Mouse (Mus musculus): ENCODE measurements around the gene Bicdl1.
"Not testable (repeated sequence)": the region's sequence is repeated elsewhere in the genome, so short reads cannot be mapped to it uniquely, and the experiment has no call there.

Gene Bicdl1

DNA sequence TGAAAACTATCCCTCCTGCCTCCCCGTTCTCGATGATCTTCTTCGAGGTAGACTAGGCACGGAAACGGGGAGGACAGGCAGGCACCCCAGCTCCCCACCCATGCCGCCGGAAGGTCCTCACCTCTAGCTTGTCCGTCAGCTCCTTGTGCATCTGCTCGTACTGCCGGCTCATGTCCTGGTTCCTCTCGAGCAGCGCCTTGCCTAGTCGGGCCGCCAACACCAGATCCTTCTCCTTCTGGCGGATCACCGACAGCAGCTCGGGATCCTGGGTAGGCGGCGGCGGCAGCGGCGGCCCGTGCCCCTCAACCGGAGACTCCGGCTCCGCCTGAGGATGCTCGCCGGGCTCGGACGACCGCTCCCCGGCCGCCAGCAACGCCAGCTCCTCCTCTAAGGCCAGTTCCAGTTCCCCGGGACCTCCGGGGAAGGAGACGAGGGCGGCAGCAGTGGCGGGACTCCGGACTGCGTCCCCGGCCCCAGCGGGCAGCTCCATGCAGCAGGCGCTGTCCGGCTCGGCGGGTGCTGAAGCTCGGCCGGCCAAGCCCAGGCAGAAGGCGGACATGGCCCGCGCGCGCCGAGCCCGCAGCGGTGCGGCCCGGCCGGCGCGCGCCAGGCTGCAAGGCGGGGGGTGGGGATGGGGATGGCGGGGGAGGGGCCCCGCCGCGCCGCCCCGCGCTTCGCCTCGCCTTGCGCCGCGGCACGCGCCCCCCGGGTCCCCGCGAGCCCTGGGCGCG, at the start of gene Bicdl1:
Gene Bicdl1, minus strand, starts transcription at position 621 of the 731 bp plus-strand sequence.
- peak; percentile 74 for DNase-seq (ENCODE audit: low spot score)

DNA sequence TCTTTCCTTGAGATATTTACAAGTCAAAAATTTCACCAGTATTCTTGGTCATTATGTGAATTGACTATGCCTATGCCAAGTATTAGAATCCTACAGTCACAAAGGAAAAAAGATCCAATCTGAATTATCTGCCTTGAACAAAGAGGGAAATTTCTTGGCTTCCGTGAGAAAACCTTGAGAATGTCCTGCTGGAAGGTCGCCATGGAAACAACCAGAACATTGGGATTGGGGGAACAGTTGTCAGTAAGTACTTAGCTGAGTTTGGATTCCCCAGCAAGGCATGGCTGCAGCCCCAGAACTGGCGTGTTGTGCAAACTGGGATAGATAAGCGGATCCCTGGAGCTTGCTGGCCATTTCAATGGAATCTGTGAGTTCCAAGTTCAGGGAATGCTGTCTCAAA, 45.5 kb upstream of the Bicdl1 start:
- DNase-seq (ENCODE audit: low spot score), result no peak

DNA sequence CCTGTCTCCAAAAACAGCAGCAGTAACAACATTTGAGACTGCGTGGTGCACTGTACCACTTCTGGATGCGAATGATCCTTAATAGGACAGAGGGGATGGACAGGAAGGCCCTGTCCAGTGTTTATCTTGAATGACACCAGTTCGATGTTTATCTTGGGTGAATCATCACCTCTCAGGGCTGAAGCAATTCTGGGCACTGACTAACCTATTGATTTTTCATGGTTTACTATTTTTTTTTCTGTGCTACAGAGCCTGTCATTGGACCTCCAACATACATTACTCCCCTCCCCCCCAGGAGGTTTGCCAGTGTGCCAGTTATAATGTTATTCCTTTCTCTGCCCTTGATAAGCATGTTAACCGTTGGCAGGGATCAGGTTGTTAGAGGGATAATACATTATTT, 43.9 kb upstream of the Bicdl1 start:
- DNase-seq (ENCODE audit: low spot score), result no peak

DNA sequence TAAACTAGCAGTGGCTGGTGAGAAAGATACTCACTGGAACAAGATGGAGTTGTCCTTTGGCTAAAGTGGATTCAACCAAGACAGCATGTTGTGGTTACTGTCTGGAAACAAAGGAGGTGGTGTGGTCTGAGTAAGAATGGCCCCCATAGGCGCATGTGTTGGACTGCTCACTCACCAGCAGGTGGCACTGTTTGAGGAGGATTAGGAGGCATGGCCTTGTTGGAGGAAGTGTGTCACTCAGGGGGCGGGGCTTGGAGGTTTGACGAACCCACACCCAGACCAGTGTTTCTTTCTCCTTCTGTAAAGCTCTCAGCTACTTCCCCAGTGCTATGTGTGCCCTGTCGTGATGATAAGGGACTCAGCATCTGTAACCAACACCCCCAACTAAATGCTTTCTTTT, 38.6 kb upstream of the Bicdl1 start:
- no peak for DNase-seq (ENCODE audit: low spot score)

DNA sequence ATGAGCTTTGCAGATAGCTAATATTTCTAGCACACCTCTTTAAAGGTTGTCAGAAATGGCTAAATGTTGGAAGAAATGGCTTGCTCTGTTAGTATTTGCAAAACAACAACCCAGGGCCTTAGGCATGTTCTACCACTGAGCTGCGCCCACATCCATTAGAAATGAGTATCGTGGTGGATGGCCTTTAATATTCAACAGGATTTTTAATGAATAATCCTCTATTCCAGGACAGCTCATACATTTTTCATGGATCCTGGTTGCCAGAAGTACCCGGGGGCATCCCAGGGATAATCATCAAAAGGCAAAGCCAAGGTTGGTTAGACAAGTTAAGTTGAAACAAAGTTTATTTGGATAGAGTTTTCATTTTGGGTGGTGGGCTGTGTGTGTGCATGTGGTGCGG, 37.7 kb upstream of the Bicdl1 start:
- DNase-seq (ENCODE audit: low spot score), result no peak

DNA sequence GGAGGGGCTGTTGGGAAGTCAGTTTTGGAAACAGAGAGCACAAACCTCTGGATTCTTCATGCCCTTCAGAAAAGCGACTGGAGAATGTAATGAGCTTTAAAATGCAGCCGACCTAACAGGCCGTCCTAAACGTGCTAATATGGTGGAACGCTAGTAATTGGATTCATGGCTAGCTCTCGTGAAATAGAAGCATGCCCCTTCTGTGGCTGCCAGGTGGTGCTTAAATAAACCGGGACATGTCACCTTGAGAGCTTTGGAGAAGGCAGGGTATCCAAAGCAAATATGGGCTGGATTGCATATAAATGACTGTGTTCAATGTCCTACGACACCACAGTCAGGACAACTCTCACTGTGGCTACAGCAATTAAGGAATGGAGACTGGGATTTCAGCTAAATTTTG, 35.4 kb upstream of the Bicdl1 start:
- no peak for DNase-seq (ENCODE audit: low spot score)

DNA sequence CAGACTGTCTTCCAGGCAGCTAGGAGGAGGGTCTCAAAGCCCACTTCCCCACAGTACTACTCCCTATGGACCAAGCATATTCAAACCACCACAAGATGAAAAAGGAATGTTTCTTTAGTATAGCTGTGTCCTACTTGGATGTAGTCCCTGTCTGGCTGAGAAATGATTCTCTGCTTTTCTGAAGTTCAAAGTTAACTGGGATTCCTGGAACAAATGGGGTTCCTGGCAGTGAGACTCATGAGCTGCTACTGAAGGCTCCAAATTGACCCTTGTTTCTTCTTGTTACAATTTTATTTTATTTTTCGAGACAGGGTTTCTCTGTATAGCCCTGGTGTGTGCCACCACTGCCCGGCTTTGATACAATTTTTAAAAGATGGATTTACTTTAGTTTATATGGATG, 32.6 kb upstream of the Bicdl1 start:
- DNase-seq (ENCODE audit: low spot score), result no peak

DNA sequence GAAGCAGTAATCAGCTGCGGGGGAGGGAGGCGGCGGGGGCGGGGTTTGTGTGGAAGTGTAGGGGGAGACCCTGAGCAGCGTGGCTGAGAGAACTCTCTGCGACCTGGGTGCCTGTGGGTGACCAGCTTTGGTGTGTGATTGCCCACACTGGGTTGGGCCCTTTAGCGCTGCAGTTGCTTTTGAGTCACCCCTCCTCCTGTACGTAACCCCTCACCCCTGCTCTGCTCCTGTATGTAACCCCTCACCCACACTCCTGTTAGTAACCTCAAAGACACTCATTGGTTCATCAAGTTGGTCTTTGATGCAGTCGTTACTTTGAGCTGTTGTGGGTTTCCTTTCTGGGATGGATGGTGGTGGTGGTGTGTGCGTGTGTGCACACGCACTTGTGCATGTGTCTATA, 29.5 kb upstream of the Bicdl1 start:
- no peak for DNase-seq (ENCODE audit: low spot score)

DNA sequence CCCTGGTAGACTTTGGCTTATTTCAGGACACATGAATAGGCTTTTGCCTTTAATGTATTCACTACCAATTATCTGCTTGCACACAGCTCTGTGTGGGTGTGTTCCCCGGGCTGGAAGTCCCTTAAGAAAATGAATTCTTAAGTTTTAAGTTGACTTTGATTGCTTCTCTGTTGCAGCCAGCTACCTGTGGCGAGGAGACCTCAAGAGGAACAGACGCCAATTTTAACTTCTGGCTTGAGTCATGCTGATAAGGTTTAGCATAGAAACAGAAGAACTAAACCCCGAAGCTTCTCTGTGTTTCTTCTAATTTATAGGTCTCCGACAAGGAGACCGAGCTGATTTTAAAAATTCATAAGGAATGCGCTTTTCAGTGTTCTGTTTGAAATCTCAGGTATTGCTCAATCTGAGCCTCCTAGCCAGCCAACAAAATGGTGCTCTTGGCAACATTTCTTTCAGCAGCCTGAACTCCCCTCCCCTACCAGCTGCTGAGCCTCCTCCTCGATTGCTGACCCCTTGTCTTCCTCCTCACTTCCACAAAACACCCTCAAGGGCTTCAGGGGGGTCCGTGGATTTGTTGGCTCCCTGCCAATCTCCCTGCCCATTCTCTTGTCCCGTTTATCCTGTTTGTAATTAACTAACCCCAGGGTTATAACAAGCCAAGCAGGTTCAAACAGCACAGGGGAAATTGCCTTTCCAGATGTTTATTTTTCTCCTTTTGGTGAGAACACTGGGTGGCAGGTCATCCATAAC, 27.2 kb upstream of the Bicdl1 start:
- no peak for DNase-seq (ENCODE audit: low spot score)

DNA sequence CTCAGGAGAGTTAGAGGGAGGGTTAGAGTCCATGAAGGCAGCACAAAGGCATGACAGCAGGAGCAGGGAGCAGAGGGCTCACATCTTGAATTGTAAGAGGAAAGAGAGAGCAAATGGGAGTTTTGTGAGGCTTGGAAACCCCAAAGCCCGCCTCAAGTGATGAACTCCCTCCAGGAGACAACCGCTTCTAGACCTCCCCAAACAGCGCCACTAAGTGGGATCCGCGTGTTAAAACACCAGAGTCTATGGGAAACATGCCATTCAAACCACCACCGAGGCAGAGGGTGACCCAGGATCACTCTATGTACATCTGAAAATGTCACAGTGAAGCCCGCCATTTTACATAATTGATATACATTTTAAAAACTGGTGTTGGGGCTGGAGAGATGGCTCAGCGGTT, 26.1 kb upstream of the Bicdl1 start:
- DNase-seq (ENCODE audit: low spot score), result no peak

DNA sequence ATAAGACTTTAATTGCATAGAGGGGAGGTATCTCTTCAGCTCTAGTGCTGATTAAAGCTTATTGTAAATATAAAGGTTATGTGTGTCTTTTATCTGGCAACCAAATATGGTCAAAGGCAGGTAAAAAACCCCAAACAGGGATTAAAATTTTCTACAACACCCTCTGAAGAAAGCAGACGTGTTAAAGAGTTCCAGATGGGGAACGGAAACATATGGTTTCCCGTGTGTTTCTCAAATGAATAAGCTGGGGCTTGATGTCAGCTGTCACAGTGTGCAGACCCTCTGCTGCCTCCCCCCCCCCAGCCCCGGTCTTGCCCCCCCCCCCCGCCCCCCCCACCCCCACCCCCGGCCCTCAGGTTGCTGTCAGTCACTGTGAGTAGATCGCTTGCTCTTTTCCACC, 24.1 kb upstream of the Bicdl1 start:
- no peak for DNase-seq (ENCODE audit: low spot score)

DNA sequence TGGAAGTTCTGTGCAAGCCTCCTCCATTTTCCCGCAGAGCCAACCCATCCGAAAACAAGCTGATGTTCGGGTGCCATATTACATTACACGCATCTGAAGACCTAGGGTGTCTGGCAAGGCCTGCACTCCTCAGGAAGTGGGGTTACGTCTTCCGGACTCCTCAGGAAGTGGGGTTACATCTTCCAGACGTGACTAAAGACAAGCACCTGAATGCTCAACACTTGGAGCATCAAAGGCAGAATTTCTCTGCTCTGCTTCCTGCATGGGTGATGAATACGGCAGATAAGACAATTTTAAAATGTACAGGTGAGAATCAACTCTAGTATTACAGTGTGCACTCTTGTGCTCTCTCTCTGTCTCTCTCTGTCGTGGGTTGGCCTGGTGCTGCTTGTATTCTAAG, 23.4 kb upstream of the Bicdl1 start:
- no peak for DNase-seq (ENCODE audit: low spot score)

DNA sequence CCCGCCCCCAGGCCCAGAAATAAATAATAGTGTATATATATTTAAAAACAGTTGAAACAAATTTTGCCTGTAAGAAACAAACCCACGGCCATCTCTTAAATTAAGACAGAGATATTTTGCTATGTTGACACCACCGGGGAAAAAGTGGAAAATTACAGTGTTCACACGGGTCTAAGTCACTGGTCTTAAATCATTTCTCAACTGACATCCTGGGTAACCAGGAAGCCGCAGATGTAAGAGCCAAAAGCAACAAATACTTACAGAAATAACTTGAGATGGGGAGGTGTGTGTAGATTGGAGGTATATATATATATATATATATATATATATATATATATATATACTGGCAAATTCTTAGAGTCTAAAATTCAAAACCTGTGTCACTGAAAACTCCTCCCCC, 21.5 kb upstream of the Bicdl1 start:
- no peak for DNase-seq (ENCODE audit: low spot score)

DNA sequence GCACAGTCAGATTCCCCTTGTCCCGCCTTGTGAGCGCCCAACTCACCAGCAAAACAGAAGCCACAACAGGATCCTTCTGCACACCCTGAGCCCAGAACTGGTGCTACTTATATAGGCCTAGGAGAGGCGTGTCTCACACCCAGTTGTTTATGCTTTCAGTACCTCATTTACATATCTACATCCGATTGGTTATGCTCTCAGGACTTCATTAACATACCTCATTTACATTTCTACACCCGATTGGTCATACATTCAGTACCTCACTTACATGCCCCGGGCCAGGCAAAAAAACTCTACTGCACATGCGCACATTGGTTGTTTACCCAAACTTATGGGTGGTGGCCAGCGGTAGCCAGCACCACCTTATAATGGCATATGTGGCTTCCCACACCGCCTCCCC, 20.5 kb upstream of the Bicdl1 start:
- not testable (repeated sequence) for DNase-seq (ENCODE audit: low spot score)

DNA sequence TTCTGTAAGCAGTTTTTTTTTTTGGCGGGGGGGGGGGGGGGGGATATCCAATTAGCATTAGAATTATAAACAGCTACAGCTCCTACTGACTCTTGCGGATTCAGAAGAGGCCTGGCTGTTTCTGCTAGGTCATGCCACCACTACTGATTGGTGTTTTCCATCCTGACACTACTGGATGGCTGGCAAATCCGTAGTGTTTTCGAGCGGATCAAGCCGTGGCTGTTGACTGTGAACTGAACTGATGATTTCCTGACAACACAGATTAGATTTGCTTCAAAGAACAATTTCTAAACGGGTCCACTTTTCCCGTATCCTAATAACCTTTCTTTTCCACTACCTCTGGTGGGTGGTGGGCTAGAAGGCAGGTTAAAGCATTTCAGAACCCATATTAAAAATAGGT, 16.9 kb upstream of the Bicdl1 start:
- no peak for DNase-seq (ENCODE audit: low spot score)

DNA sequence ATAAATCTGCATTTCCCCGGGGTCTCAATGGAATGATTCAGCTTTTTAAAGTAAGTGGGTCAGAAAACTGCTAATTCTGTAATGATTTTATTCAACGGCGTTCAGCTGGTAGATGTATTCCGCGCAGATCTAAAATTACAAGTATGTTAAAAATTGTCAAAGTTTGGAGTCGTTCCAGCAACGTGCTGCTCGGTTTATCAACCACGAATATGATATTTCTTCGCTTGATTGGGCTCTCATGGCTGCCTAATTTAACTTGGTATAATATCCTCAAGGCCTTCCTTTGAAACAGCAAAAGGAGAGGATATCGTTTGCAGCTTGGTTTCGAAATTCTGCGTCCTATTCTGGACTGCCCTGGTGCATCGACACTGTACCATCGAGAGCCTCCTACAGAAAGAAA, 13.9 kb upstream of the Bicdl1 start:
- no peak for DNase-seq (ENCODE audit: low spot score)

DNA sequence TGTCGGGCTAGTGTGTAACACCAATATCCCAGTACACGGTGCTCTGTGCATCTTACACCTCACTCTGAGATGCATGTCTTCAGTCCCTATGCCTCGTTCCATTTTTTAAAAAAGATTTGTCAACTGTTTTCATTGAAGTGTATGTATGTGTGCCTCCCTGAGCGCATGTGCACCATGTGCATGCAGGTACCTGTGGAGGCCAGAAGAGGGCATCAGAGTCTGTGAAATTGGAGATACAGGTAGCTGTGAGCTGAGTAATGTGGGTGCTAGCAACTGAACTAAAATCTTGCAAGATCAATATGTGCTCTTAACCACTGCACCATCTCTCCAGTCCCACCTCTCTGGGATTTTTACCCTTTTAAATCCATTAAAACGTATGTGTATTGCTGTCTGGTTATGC, 6.6 kb upstream of the Bicdl1 start:
- no peak for DNase-seq (ENCODE audit: low spot score)

DNA sequence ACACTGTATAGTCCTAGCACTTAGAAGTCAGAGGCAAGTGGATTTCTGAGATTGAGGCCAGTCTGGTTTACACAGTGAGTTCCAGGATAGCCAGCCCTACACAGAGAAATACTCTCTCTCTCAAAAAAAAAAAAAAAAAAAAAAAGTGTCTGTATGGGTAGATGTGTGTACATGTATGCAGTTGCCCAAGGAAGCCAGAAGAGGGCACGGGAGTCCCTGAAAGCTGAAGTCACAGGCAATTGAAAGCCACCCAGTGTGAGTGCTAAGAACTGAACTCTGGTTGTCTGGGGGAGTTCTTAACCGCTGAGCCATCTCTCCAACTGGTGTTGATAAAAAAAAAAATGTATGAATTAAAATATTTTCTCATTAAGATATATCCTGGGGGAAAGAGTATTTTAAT, 3.1 kb upstream of the Bicdl1 start:
- no peak for DNase-seq (ENCODE audit: low spot score)

DNA sequence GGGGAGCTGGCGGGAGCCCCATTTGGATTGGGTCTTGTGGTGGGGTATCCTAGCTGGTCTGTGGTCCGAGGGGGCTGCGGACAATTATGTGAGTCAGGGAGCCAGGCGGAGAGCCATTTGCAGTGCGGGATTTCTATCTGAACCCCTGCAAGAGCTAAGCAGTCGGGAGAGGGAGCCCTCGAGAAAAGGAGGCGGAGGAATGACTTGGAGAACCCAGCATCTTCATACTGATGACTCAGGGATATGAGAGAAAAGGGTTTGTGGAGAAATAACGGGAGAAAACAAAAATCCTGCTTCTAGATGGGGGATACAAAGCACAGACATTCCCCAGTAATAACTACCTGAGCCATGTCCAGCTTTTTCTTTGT, 1.4 kb upstream of the Bicdl1 start:
- no peak for DNase-seq (ENCODE audit: low spot score)

DNA sequence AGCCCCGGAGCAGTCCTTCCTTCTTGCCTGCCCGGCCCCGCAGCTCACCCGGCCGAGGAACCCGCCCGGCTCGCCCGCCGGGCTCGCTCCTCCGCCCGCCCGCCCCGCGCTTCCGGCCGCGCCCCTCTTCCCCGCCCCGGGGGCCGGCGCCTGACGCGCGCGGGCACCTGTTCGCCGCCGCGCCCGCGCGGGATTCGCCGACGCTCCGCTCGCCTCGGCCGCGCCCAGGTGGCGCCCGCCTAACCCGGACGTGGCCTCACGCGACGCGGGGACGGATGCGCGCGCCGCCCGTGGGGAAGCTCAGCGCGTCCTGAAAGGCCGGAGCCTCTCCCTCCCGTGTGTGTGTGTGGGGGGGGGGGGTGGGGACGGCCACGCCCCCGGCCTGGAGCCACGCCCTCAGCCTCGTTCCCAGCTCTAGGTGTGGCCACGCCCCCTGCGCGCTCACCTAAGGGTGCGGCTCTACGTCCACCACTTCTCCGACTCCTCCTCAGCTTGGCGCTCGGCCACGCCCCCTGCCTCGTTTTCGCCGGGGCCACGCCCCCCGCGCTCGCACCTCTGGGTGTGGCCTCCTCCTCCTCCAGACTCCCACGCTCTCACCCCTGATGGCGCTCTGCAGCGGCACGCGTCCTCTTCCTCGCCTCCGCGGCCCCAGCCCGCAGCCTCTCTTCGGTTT, 891 bp upstream of the Bicdl1 start:
- peak; percentile 78 for DNase-seq (ENCODE audit: low spot score)

DNA sequence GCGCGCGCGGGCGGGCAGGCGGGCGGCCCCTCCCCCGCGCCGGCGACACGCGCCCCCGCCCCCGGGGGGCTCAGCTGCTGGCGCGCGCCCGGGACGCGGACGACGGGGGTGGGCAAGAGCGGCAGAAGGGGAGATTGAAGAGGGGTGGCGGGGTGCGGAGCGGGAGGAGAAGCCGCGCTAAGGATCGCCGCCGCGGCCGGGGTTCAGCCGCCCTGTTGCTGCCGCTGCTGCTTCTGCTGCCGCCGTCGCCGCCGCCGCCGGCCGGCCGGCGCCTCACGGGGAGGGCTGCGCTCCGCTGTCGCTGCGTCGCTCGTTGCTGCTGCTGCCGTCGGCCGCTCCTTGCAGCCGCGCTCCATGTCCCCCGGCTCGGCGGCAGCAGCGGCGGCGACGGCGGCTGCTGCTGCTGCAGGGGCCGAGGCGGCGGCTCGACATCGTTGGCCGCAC, 333 bp upstream of the Bicdl1 start:
- no peak for DNase-seq (ENCODE audit: low spot score)

DNA sequence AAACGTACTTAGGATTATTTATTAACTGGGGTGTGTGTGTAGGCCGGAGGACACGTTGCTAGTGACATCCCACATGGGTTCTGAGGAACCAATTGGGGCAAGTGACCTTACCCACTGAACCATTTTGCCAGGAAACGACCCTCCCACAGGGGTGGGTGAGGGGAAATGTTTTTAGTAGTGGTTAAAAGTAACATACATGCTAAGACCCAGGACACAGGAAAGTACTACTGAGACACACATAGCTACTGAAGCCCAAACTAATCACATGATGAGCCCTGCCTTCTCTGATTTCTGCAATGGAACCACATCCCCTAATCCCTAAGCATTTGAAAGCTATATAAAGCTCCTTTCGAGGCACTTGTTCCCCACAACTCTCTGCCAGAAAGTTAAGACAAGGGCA, 1.1 kb downstream of the Bicdl1 start:
- DNase-seq (ENCODE audit: low spot score), result no peak

DNA sequence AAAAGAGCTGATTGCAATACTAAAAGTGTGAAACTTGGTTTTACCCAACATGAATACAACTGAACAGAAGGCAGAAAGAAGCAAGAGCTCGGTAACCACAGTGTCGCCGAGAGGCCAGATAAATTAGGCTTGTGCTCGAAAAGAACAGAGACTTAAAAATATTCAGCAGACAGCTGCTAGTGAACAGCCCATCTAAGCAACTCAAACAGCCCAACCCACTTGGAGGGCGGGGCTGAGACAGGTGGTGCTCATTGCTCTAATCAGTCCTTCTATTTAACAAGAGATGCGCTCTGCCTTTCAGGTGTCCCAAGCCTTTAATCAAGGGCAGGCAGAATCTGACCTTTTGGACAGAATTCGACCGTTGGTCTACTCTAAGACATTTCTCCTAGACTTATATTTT, 4.8 kb downstream of the Bicdl1 start:
- DNase-seq (ENCODE audit: low spot score), result no peak
